Mouse (Mus musculus) lung, embryonic 14.5 days (tissue): Measurements from ENCODE around the gene Acly. TPM values are rescaled to one million over a fixed set of nuclear protein-coding genes. Genes with fewer than 3 reads are reported as not detected.

Experiments
- ATAC-seq: fragments of 200-750 bp; cut with Nextera tagmentation; 2 replicates; pipeline ENCODE4 v1.8.0; 2017; ENCODE audit warnings: mild to moderate bottlenecking, moderate TSS enrichment, moderate library complexity; ENCODE audit not compliant: insufficient read depth
- DNase-seq: peaks from one replicate; pipeline ENCODE4 v3.0.0-alpha.2; 2015
- H3K27ac ChIP-seq: fragments of 300-500 bp; sonication (generic); 2 replicates; pipeline ENCODE4 v1.5.1; 2014; ENCODE audit warnings: low read depth, mild to moderate bottlenecking, moderate library complexity
- H3K27me3 ChIP-seq: fragments of 300-500 bp; sonication (generic); 2 replicates; pipeline ENCODE4 v1.6.1; 2014; ENCODE audit warnings: low read length, control low read depth; ENCODE audit not compliant: insufficient read depth
- H3K36me3 ChIP-seq: fragments of 300-500 bp; sonication (generic); 2 replicates; pipeline ENCODE4 v1.6.1; 2014; ENCODE audit warnings: control low read depth; ENCODE audit not compliant: insufficient read depth
- H3K4me1 ChIP-seq: fragments of 300-500 bp; sonication (generic); 2 replicates; pipeline ENCODE4 v1.6.1; 2014; ENCODE audit warnings: antibody characterized with exemption, control low read depth; ENCODE audit not compliant: insufficient read depth
- H3K4me2 ChIP-seq: fragments of 300-500 bp; sonication (generic); 2 replicates; pipeline ENCODE4 v1.6.1; 2014; ENCODE audit warnings: mild to moderate bottlenecking
- H3K4me3 ChIP-seq: fragments of 300-500 bp; sonication (generic); 2 replicates; pipeline ENCODE4 v1.5.1; 2014; ENCODE audit warnings: low read depth, low read length
- H3K9ac ChIP-seq: fragments of 300-500 bp; sonication (generic); 2 replicates; pipeline ENCODE4 v1.6.1; 2014
- H3K9me3 ChIP-seq: fragments of 300-500 bp; sonication (generic); 2 replicates; pipeline ENCODE4 v1.6.1; 2016; ENCODE audit warnings: low read depth, low read length, control low read depth
- CTCF ChIP-seq: IDR thresholded peaks from 2 replicates; pipeline ENCODE4 v1.5.1; 2016; ENCODE audit warnings: antibody characterized with exemption, low read depth
- WGBS: fragments of 180-500 bp; shearing (Covaris S2); extraction: QIAGEN DNeasy Blood & Tissue Kit; methylation state at CpG from one replicate; pipeline ENCODE4 v1.1.7; 2014; 5-methylcytosine and 5-hydroxymethylcytosine counted together
- polyA plus RNA-seq: library from polyadenylated mRNA; unstranded; fragments of >200 nt; fragmentation: Nextera tagmentation; extraction: Ambion mirVana; gene quantifications from 2 replicates; pipeline ENCODE4 v1.2.1, GENCODE M21; 2014

Gene Acly
- polyA plus RNA-seq, 1 experiment from 2014 or later = 146 TPM

GRCm38 (mm10) chr11:100505997-100506396 is 21.8 kb downstream of the Acly start:
- 94% methylated on average over 8 of the region's 8 CpGs for WGBS
- Histone ChIP-seq H3K9me3 (no peaks in the 10 kb centered on the region), H3K4me3 (no peak overlapping the region), H3K4me1 (no peaks in the 10 kb centered on the region), H3K36me3 (peaks cover 87% of the 10 kb centered on the region), H3K4me2 (no peak overlapping the region), H3K27me3 (no peaks in the 10 kb centered on the region), H3K27ac (no peak overlapping the region), H3K9ac (no peak overlapping the region)
- TF ChIP-seq CTCF = no peak
- ATAC-seq = no peak
- DNase-seq = no peak

DNA sequence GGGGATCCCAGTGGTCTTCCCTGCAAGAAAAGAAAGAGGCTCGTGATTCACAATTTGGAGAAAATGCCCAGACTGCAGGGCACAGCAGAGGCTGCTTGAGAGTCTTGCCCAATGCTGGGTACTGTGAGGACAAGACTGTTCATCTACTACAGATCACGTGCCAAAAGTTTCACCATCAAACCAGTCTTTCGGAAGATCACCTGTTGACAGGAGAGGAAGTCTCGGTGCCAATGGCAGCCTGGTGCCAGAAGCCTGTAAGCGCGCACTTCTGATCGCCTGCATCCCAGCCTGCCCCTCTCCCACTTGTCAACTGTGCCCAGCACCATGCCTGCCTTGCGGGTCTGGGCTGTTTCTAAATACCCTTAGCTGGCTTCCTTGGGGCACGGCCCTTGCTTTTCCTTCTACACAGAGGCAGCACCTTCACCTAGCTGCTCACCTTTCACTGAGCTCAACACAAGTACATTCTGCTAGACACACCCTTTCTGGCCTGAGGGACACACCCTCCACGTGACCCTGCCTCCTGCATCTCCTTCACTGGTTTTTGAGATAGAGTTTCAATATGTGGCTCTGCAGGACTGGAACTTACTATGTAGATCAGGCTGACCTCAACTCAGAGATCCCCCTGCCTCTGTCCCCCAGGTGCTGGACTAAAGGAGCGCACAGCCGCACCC is 22.7 kb downstream of the Acly start:
- Histone ChIP-seq H3K9me3 (no peaks in the 10 kb centered on the region), H3K9ac (no peak overlapping the region), H3K27me3 (no peaks in the 10 kb centered on the region), H3K4me1 (no peaks in the 10 kb centered on the region), H3K27ac (no peak overlapping the region), H3K36me3 (peaks cover 90% of the 10 kb centered on the region), H3K4me3 (no peak overlapping the region), H3K4me2 (no peak overlapping the region)
- WGBS = 95% methylated on average over 12 of the region's 12 CpGs
- TF ChIP-seq CTCF = no peak
- ATAC-seq = no peak
- DNase-seq = no peak

GRCm38 (mm10) chr11:100501321-100501720 is 26.5 kb downstream of the Acly start:
- no peak for ATAC-seq
- no peak overlapping the region for H3K4me3 ChIP-seq
- TF ChIP-seq CTCF = no peak

DNA sequence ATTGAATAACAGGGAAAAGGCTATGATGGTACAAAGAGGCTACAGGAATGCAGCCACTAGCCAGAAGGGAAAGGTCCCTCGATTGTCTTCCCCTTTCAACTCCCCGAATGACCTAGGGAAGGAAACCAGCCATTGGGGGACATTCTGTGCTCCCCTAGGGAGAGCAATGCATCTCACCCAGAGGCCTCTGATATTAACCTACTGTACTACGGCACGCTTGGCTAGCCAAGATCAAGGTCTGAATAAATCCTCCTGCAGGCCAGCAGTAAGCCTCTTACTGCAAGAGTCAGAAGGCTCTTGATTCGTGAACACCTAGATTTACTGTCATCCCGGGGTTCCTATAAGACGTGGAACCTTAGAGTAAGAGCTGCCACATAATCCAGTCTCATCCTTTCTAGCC is 27.1 kb downstream of the Acly start:
- no peaks in the 10 kb centered on the region for H3K27me3 ChIP-seq
- TF ChIP-seq CTCF = no peak
- no peak for ATAC-seq
- no peaks in the 10 kb centered on the region for H3K9me3 ChIP-seq
- no peak overlapping the region for H3K4me3 ChIP-seq
- no peak overlapping the region for H3K9ac ChIP-seq
- H3K4me2 ChIP-seq = no peak overlapping the region
- 88% methylated on average over 7 of the region's 7 CpGs for WGBS
- H3K4me1 ChIP-seq = no peaks in the 10 kb centered on the region
- peaks cover 91% of the 10 kb centered on the region for H3K36me3 ChIP-seq
- H3K27ac ChIP-seq = no peak overlapping the region
- no peak for DNase-seq

More at GRCm38 (mm10) chr11:100501321-100501720, 26.5 kb downstream of the Acly start:
- H3K4me2 ChIP-seq = no peak overlapping the region
- H3K36me3 ChIP-seq = peaks cover 91% of the 10 kb centered on the region
- 52% methylated on average over 6 of the region's 6 CpGs for WGBS
- H3K4me1 ChIP-seq = no peaks in the 10 kb centered on the region
- no peak overlapping the region for H3K9ac ChIP-seq
- no peak for DNase-seq
- H3K27me3 ChIP-seq = no peaks in the 10 kb centered on the region
- no peaks in the 10 kb centered on the region for H3K9me3 ChIP-seq
- no peak overlapping the region for H3K27ac ChIP-seq

DNA sequence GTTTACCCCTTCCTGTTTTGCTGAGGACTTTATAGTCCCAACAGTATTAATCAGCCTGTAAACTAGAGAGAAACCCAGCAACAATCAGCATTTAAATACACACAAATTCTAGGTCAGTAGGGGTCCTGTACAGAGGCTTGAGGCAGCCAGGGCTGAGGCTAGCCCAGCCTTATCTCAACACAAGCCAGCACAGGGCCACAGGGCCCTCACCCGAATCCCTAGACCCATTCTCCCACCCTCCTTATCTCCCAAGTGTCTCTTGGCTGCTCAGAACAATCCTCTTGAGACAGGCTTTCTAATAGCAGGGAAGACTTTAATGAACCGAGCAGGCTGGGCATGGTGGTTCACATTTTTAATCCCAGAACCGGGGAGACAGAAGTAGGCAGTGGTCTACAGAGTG is 27.6 kb downstream of the Acly start:
- H3K4me2 ChIP-seq = no peak overlapping the region
- no peaks in the 10 kb centered on the region for H3K9me3 ChIP-seq
- no peak overlapping the region for H3K9ac ChIP-seq
- H3K4me1 ChIP-seq = no peaks in the 10 kb centered on the region
- H3K4me3 ChIP-seq = no peak overlapping the region
- ATAC-seq (no peak), DNase-seq (no peak)
- WGBS = 77% methylated on average over 3 of the region's 3 CpGs
- H3K27me3 ChIP-seq = no peaks in the 10 kb centered on the region
- no peak for TF ChIP-seq CTCF
- no peak overlapping the region for H3K27ac ChIP-seq
- H3K36me3 ChIP-seq = peaks cover 91% of the 10 kb centered on the region

GRCm38 (mm10) chr11:100493771-100494170 is 34.0 kb downstream of the Acly start:
- no peak for ATAC-seq
- peaks cover 94% of the 10 kb centered on the region for H3K36me3 ChIP-seq
- H3K4me1 ChIP-seq = no peaks in the 10 kb centered on the region
- H3K4me2 ChIP-seq = no peak overlapping the region
- no peak for TF ChIP-seq CTCF
- no peaks in the 10 kb centered on the region for H3K9me3 ChIP-seq
- H3K4me3 ChIP-seq = no peak overlapping the region
- no peaks in the 10 kb centered on the region for H3K27me3 ChIP-seq
- DNase-seq = no peak
- H3K9ac ChIP-seq = no peak overlapping the region
- H3K27ac ChIP-seq = no peak overlapping the region
- WGBS = 92% methylated on average over 12 of the region's 12 CpGs

- TF ChIP-seq CTCF = peak; percentile 40; the same call in 1 of the 2 replicates
- H3K4me2 ChIP-seq = no peak overlapping the region
- no peak overlapping the region for H3K4me3 ChIP-seq
- ATAC-seq (no peak), DNase-seq (no peak)
- H3K36me3 ChIP-seq = peaks cover 90% of the 10 kb centered on the region
- H3K9ac ChIP-seq = no peak overlapping the region
- 88% methylated on average over 6 of the region's 6 CpGs for WGBS
- H3K9me3 ChIP-seq = no peaks in the 10 kb centered on the region
- no peak overlapping the region for H3K27ac ChIP-seq
- no peaks in the 10 kb centered on the region for H3K27me3 ChIP-seq
- H3K4me1 ChIP-seq = no peaks in the 10 kb centered on the region
Observed at GRCm38 (mm10) chr11:100490951-100491350, 36.8 kb downstream of the Acly start.
